Mouse (Mus musculus) midbrain, embryonic 11.5 days (tissue): ENCODE measurements around the gene Limd1. TPM values are rescaled to one million over a fixed set of nuclear protein-coding genes. Genes with fewer than 3 reads are reported as not detected.
A peak's percentile ranks its signal among the peaks of the same experiment; 100 is the strongest.

Source experiments
- ATAC-seq: fragments of 200-750 bp; cut with Nextera tagmentation; 2 replicates; pipeline ENCODE4 v1.8.0; 2017; ENCODE audit warnings: moderate TSS enrichment, moderate library complexity; ENCODE audit not compliant: low FRiP score
- DNase-seq: peaks from one replicate; pipeline ENCODE4 v3.0.0; 2015; ENCODE audit warnings: low spot score; ENCODE audit errors: missing footprints
- H3K27ac ChIP-seq: fragments of 300-500 bp; sonication (generic); 2 replicates; pipeline ENCODE4 v1.5.1; 2014; ENCODE audit warnings: low read depth, low read length
- H3K27me3 ChIP-seq: fragments of 300-500 bp; sonication (generic); 2 replicates; pipeline ENCODE4 v1.6.1; 2014; ENCODE audit warnings: mild to moderate bottlenecking, low read length, moderate library complexity, mixed read lengths; ENCODE audit not compliant: control insufficient read depth, insufficient read depth
- H3K36me3 ChIP-seq: fragments of 300-500 bp; sonication (generic); 2 replicates; pipeline ENCODE4 v1.6.1; 2014; ENCODE audit warnings: mild to moderate bottlenecking, low read length, moderate library complexity, mixed read lengths; ENCODE audit not compliant: control insufficient read depth, insufficient read depth
- H3K4me1 ChIP-seq: fragments of 300-500 bp; sonication (generic); 2 replicates; pipeline ENCODE4 v1.6.1; 2014; ENCODE audit warnings: low read length; ENCODE audit not compliant: control insufficient read depth, insufficient read depth
- H3K4me2 ChIP-seq: fragments of 300-500 bp; sonication (generic); 2 replicates; pipeline ENCODE4 v1.6.1; 2014; ENCODE audit warnings: mild to moderate bottlenecking, moderate library complexity
- H3K4me3 ChIP-seq: fragments of 300-500 bp; sonication (generic); 2 replicates; pipeline ENCODE4 v1.5.1; 2014; ENCODE audit warnings: low read depth, low read length
- H3K9ac ChIP-seq: fragments of 300-500 bp; sonication (generic); 2 replicates; pipeline ENCODE4 v1.6.1; 2014; ENCODE audit warnings: low read length
- H3K9me3 ChIP-seq: fragments of 300-500 bp; sonication (generic); 2 replicates; pipeline ENCODE4 v1.6.1; 2016; ENCODE audit warnings: low read length; ENCODE audit not compliant: control insufficient read depth
- WGBS: fragments of 180-500 bp; shearing (Covaris S2); extraction: QIAGEN DNeasy Blood & Tissue Kit; methylation state at CpG from one replicate; pipeline ENCODE4 v1.1.7; 2014; 5-methylcytosine and 5-hydroxymethylcytosine counted together
- polyA plus RNA-seq: library from polyadenylated mRNA; unstranded; fragments of >200 nt; fragmentation: Nextera tagmentation; extraction: Ambion mirVana; gene quantifications from 2 replicates; pipeline ENCODE4 v1.2.1, GENCODE M21; 2014

Limd1 gene
- polyA plus RNA-seq, 1 experiment from 2014 or later = 46.4 TPM

DNA sequence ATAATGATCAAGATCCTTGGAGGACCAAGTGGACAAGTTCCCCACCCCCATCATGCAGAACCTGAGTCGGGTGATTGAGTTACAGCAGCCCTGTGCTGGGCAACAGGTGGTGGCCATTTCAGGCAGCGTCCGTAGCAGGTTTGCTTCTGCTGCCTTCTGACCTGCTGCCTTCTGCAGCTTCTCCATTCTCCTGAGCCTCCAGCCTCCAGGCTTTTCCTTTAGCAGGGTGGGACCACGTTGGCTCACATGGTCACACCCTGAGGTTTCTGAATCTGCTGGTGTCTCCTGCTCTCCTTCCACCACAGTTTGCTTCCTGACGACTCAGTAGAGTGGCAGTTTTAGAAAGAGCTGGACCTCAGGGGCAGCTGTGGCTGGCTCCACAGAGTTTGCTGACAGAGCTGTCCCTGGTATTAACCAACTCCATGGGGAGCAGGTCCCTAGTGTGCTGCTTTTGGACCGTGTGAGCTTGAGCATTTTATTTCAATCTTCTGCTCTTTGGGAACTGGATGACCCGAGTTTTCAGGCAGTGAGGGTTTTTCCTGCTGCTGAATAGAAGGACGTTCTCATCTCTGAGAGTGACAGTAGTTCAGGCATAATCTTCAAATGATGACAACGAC lies 11.3 kb downstream of the Limd1 start:
- WGBS = 84% methylated on average over 9 of the region's 9 CpGs
- DNase-seq (no peak), ATAC-seq (no peak)
- no peaks in the 10 kb centered on the region for H3K4me1 ChIP-seq
- H3K9me3 ChIP-seq = no peaks in the 10 kb centered on the region
- no peak overlapping the region for H3K4me2 ChIP-seq
- H3K27ac ChIP-seq = no peak overlapping the region
- no peak overlapping the region for H3K4me3 ChIP-seq
- H3K9ac ChIP-seq = no peak overlapping the region
- no peaks in the 10 kb centered on the region for H3K27me3 ChIP-seq
- no peaks in the 10 kb centered on the region for H3K36me3 ChIP-seq

DNA sequence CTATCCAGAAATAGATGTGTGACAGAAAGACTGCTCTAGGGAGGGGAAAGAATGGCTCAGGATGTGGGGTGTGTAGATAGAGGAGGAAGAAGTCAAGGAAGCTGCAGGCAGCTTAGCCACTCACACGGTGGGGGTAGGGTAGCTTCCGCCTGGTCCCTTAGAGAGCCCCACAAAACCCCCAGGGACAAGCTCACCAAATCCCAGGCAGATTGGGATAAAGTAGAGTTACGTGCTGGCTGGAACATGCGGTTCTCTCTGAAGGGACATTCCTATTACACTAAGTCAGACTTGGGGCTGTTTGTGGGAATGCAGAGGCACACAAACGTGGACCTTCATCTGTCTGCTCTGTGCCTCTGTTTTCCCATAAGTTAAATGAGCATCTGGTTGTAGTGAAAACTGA lies 12.4 kb downstream of the Limd1 start:
- H3K36me3 ChIP-seq = no peaks in the 10 kb centered on the region
- H3K9ac ChIP-seq = no peak overlapping the region
- no peak overlapping the region for H3K4me2 ChIP-seq
- no peaks in the 10 kb centered on the region for H3K27me3 ChIP-seq
- no peaks in the 10 kb centered on the region for H3K9me3 ChIP-seq
- no peak for DNase-seq
- WGBS = 80% methylated on average over 5 of the region's 5 CpGs
- H3K4me3 ChIP-seq = no peak overlapping the region
- ATAC-seq = no peak
- H3K4me1 ChIP-seq = no peaks in the 10 kb centered on the region
- H3K27ac ChIP-seq = no peak overlapping the region

DNA sequence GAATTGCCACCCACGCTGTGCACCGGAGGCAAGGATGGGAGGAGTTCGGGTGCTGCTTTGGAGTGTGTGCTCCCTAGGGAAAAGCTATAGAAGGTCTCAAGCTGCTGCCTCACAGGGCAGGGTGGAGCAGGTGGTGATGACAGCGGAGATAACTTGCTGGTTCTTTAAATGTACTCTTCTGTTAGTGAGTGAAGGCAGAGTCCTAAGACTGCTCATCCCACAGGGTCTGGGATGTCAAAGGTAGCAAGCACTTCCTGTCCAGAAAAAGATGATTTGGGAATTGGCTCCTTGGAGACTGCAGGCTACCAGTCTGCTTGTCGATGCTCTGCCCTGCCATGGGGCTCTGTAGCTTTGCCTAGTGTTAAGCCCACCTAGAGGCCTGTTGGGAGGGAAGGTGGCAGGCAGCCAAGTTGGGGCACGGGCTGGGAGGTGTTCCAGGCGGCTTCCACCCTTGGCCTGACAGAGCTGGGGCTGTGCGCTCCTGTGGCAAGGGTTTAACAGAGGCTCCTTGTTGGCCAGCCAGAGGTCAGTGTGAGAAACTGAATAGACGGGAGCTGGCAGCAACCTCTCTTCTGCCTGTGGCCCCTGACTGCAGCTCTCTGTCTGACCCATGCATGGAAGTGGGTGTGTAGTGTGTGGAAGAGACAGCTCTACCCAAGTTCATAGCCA lies 13.5 kb downstream of the Limd1 start:
- H3K4me2 ChIP-seq = no peak overlapping the region
- no peak overlapping the region for H3K4me3 ChIP-seq
- no peaks in the 10 kb centered on the region for H3K4me1 ChIP-seq
- H3K27ac ChIP-seq = no peak overlapping the region
- no peak overlapping the region for H3K9ac ChIP-seq
- H3K27me3 ChIP-seq = no peaks in the 10 kb centered on the region
- no peak for ATAC-seq
- H3K36me3 ChIP-seq = no peaks in the 10 kb centered on the region
- no peaks in the 10 kb centered on the region for H3K9me3 ChIP-seq
- no peak for DNase-seq
- 87% methylated on average over 9 of the region's 9 CpGs for WGBS

DNA sequence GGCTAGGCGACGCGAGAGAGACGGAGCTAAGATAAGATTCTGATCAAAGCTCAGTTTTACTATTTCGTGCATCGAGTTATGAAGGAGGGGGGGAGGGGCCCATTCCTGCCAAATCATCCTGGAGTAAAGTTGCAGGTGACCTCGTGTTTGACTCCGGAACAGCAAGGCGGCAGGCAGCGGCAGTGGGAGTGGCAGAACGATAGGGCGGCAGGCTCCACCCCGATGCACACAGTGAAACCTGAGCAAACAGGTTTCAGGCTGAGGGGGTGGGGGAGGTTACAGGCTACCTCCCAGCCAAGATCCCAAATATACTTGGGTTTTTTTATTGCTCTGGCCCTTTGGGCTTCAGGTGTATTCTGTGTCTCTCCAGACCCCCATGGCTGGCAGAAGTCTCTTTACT lies 18.2 kb downstream of the Limd1 start:
- ATAC-seq (no peak), DNase-seq (no peak)
- Histone ChIP-seq H3K27ac (no peak overlapping the region), H3K4me3 (no peak overlapping the region), H3K4me1 (no peaks in the 10 kb centered on the region), H3K9me3 (no peaks in the 10 kb centered on the region), H3K4me2 (no peak overlapping the region), H3K27me3 (no peaks in the 10 kb centered on the region), H3K9ac (no peak overlapping the region), H3K36me3 (no peaks in the 10 kb centered on the region)
- WGBS = 21% methylated on average over 13 of the region's 13 CpGs

DNA sequence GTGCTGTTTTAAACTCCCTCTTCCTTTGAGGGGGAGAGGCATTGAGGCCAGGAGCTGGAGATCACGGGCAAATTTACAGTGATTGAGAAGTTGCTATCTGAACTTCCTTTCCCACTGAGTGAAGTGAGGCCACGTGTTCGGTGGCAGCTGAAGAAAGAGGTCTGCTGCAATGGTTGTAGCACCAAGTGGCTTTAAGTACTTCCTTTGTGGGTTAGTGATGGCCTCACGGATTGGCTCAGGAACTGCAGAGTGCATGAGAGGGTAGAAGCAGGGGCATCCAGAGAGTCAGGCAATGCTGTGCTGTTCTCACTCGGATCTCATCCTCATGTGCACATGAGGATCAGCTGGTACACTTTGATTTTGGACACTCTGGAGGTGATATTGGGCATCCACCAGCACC lies 19.4 kb downstream of the Limd1 start:
- Histone ChIP-seq H3K27me3 (no peaks in the 10 kb centered on the region), H3K4me2 (no peak overlapping the region), H3K9me3 (no peaks in the 10 kb centered on the region), H3K4me3 (no peak overlapping the region), H3K9ac (no peak overlapping the region), H3K36me3 (no peaks in the 10 kb centered on the region), H3K4me1 (no peaks in the 10 kb centered on the region), H3K27ac (no peak overlapping the region)
- 85% methylated on average over 5 of the region's 5 CpGs for WGBS
- ATAC-seq = no peak
- DNase-seq = no peak

DNA sequence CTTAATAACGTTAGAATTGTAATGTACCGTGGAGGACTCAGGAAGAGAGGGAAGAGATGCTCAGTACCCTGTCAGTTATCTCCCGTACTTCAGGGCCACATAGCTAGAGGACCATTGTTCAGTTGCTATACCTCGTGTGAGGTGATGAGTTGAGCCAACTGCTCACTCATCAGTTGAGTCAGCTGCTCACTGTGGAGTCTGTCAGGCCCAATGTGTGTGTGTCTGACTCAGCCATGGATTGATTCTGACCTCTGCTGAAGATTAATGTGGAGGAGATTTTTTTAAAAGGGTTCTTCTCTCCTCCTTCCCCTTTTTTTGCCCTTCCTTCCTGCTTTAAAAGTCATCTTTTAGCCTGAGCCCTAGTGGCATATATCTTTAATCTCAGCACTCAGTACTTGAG lies 22.0 kb downstream of the Limd1 start:
- no peaks in the 10 kb centered on the region for H3K27me3 ChIP-seq
- 90% methylated on average over 4 of the region's 4 CpGs for WGBS
- DNase-seq = no peak
- H3K27ac ChIP-seq = no peak overlapping the region
- no peaks in the 10 kb centered on the region for H3K9me3 ChIP-seq
- no peak overlapping the region for H3K4me3 ChIP-seq
- no peaks in the 10 kb centered on the region for H3K36me3 ChIP-seq
- no peak overlapping the region for H3K4me2 ChIP-seq
- no peak for ATAC-seq
- no peak overlapping the region for H3K9ac ChIP-seq
- no peaks in the 10 kb centered on the region for H3K4me1 ChIP-seq

DNA sequence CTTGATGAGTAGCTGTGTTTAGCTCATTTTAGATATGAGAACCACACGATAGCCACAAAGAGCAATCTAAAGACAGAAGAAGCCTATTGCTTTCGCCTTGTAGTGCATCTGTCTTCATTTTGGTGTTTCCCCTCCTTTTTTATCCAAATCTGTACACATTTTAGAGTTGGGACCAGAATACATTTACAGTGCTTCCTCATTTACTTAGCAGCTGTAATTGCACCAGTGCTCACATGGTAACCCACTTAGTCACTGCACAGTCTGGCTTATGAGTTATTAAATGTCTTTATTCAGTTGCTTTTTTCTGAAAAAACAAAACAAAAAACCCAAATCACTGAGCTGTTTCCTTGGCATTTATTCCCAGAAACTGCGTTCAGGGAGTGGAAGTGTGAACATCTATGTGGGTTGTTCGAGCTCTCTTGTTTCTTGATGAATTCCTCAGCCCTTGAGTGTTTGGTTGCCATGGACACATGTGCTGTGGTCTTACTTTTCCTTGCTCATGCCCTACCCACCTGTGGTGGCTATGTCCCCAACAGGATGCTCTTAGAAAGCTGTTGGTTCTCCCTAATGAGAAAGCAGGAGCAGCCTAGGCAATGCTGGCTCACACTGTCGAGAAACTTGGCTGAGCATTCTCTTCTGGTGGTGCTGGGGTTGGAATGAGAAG lies 24.8 kb downstream of the Limd1 start:
- no peak for DNase-seq
- WGBS = 80% methylated on average over 5 of the region's 5 CpGs
- no peak overlapping the region for H3K27ac ChIP-seq

DNA sequence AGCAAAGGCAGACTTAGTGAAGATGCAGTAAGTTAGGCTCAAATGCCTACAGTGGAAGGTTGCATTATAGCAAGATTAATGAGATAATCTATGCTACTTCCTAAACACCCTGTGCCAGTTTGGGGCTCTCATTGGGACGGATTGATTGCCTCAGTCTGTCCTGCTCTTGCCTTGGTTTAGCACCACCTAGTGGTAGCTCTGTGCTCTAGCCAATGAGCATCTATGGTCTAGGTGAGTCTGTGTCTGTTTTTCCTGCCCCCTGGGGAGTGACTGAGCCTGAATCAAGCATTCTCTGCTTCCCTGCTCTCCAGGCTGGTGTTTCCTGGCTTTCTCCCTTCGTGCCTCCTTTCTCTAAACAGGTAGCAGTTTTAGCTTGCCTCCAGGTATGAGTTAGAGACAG lies 25.8 kb downstream of the Limd1 start:
- Histone ChIP-seq H3K4me1 (no peaks in the 10 kb centered on the region), H3K36me3 (no peaks in the 10 kb centered on the region), H3K27ac (no peak overlapping the region), H3K27me3 (no peaks in the 10 kb centered on the region), H3K9me3 (no peaks in the 10 kb centered on the region), H3K4me3 (no peak overlapping the region), H3K9ac (no peak overlapping the region), H3K4me2 (no peak overlapping the region)
- DNase-seq = peak; percentile 92
- ATAC-seq = peak; percentile 78
- WGBS = 11% methylated on average over 2 of the region's 2 CpGs

More for the DNA sequence above, 24.8 kb downstream of the Limd1 start:
- Histone ChIP-seq H3K27me3 (no peaks in the 10 kb centered on the region), H3K4me3 (no peak overlapping the region), H3K9ac (no peak overlapping the region), H3K4me1 (no peaks in the 10 kb centered on the region), H3K4me2 (no peak overlapping the region), H3K9me3 (no peaks in the 10 kb centered on the region), H3K36me3 (no peaks in the 10 kb centered on the region)
- ATAC-seq = no peak

DNA sequence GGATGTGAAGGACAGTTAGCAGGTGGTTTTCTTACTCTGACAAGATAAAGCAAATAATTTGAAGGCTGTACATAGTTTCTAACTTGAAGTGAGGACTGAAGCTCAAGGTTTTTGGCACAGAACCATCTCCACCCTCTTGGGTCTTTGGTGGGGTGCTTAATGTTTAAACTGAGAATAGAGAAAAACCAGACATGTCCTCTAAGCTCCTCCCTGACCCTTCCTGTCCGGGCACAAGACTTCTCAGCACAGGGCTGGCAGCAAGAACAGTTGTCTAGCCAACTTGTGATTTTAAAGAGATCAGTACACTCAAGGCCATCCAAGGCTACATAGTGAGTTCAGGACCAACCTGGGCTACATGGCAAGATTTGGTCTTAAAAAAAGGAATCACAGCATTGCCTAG lies 27.1 kb downstream of the Limd1 start:
- Histone ChIP-seq H3K9me3 (no peaks in the 10 kb centered on the region), H3K9ac (no peak overlapping the region), H3K27me3 (no peaks in the 10 kb centered on the region), H3K4me1 (no peaks in the 10 kb centered on the region), H3K4me2 (no peak overlapping the region), H3K4me3 (no peak overlapping the region), H3K36me3 (no peaks in the 10 kb centered on the region; the same call in 1 of the 2 replicates), H3K27ac (no peak overlapping the region)
- 79% methylated on average over 1 of the region's 1 CpGs for WGBS
- no peak for ATAC-seq
- DNase-seq = no peak
